Mouse (Mus musculus) C3H10T1/2 (cell line): Measurements from ENCODE around the gene Prep. TPM values are rescaled to one million over a fixed set of nuclear protein-coding genes. Genes with fewer than 3 reads are reported as not detected.

Source experiments
- polyA plus RNA-seq, 2 experiments: library from polyadenylated mRNA; unstranded; fragments of >200 nt; fragmentation: generic; extraction: Trizol; gene quantifications; one replicate each; pipeline ENCODE4 v1.2.1; 2012; ENCODE audit warnings: missing spikeins in 2 of 2

Prep gene
- polyA plus RNA-seq: 10 to 100 TPM in 1 of 2 experiments, 1 to 10 TPM in 1; 9.3 to 12.5 TPM

GRCm38 (mm10) chr10:45066931-45067308, at the start of gene Prep:
Prep (plus strand) TSS chr10:45067203.

GRCm38 (mm10) chr10:45177798-45178197, 110.8 kb downstream of the Prep start, which contains the start of gene Popdc3:
Popdc3 (plus strand) TSS chr10:45178098.

Other genes starting within 250 kb of the Prep start
- under 1 TPM; 0.07 to 0.22 TPM for gene Popdc3, start 110.9 kb downstream of the Prep start, polyA plus RNA-seq